Mouse (Mus musculus): ENCODE results near the gene Dnajc5g. TPM values are rescaled to one million over a fixed set of nuclear protein-coding genes. Genes with fewer than 3 reads are reported as not detected.

Gene Dnajc5g
- not detected in 2 replicates for polyA plus RNA-seq (2015; fragmentation: Nextera tagmentation; extraction: Ambion mirVana)

GRCm38 (mm10) chr5:31105814-31106335 lies at the start of gene Dnajc5g:
Gene Dnajc5g, plus strand, starts transcription at chr5:31106285.
- Histone ChIP-seq H3K4me3 (ENCODE audit: low read depth, low read length) (no peak within 1 kb of the TSS), H3K9ac (ENCODE audit: low read length) (no peak within 1 kb of the TSS), H3K27ac (replicated peaks) (no peak within 1 kb of the TSS), H3K4me2 (replicated peaks; ENCODE audit: low read depth) (no peak within 1 kb of the TSS), H3K27me3 (ENCODE audit: control insufficient read depth, insufficient read depth, low read length) (no peaks in the 10 kb centered on the region), H3K4me1 (replicated peaks; ENCODE audit: control insufficient read depth, insufficient read depth) (no peaks in the 10 kb centered on the region), H3K36me3 (ENCODE audit: control insufficient read depth, insufficient read depth, low read length) (no peaks in the 10 kb centered on the region), H3K9me3 (ENCODE audit: control insufficient read depth, low read length) (no peaks in the 10 kb centered on the region)
- ATAC-seq (ENCODE audit: low FRiP score, low TSS enrichment) (no peak), DNase-seq (ENCODE audit: low spot score) (no peak)
- TF ChIP-seq EP300 (optimal IDR thresholded peaks at IDR 0.05): no peak
- no peak for TF ChIP-seq CTCF (IDR thresholded peaks at IDR 0.05; ENCODE audit: low read depth)
- 83% methylated on average over 9 of the region's 9 CpGs for WGBS

DNA sequence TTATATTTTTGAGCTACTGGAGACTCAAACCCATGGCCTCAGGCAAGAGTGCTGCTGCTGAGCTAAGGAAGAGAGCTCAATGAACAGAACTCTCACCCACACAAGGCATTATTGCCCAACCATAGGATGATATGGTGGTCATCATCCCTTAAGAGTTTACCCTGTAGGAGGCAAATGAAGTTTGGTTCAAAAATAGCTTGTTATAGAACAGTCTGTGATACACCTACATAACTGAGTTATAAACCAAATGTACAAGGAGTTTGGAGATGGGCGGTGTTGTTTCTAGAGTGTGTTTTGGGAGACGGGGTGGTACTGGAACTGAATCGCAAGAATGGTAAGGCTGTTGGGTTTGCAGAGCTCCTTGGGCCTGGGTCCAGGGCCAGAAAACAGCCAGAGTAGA lies 36.3 kb upstream of the Dnajc5g start:
- ATAC-seq (ENCODE audit: low FRiP score, low TSS enrichment) (no peak), DNase-seq (ENCODE audit: low spot score) (no peak)
- Histone ChIP-seq H3K36me3 (ENCODE audit: control insufficient read depth, insufficient read depth, low read length) (peaks cover 60% of the 10 kb centered on the region), H3K27ac (replicated peaks) (no peak overlapping the region), H3K9ac (ENCODE audit: low read length) (no peak overlapping the region), H3K9me3 (ENCODE audit: control insufficient read depth, low read length) (no peaks in the 10 kb centered on the region), H3K4me2 (replicated peaks; ENCODE audit: low read depth) (no peak overlapping the region), H3K4me3 (ENCODE audit: low read depth, low read length) (no peak overlapping the region), H3K27me3 (ENCODE audit: control insufficient read depth, insufficient read depth, low read length) (no peaks in the 10 kb centered on the region), H3K4me1 (replicated peaks; ENCODE audit: control insufficient read depth, insufficient read depth) (no peaks in the 10 kb centered on the region)
- no peak for TF ChIP-seq EP300 (optimal IDR thresholded peaks at IDR 0.05)
- no peak for TF ChIP-seq CTCF (IDR thresholded peaks at IDR 0.05; ENCODE audit: low read depth)
- WGBS: 95% methylated on average over 3 of the region's 3 CpGs

DNA sequence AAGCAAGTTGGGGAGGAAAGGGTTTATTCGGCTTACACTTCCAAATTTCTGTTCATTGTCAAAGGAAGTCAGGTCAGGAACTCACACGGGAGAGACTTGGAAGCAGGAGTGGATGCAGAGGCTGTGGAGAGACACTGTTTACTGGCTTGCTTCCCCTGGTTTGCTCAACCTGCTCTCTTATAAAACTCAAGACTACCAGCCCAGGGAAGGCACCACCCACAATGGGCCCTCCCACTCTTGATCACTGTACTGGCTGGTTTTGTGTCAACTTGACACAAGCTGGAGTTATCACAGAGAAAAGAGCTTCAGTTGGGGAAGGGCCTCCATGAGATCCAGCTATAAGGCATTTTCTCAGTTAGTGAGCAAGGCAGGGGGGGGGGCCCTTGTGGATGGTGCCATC lies 35.0 kb upstream of the Dnajc5g start:
- DNase-seq (ENCODE audit: low spot score): no peak
- no peaks in the 10 kb centered on the region for H3K4me1 ChIP-seq (replicated peaks; ENCODE audit: control insufficient read depth, insufficient read depth)
- no peak overlapping the region for H3K27ac ChIP-seq (replicated peaks)
- no peak overlapping the region for H3K4me2 ChIP-seq (replicated peaks; ENCODE audit: low read depth)
- ATAC-seq (ENCODE audit: low FRiP score, low TSS enrichment): no peak
- H3K36me3 ChIP-seq (ENCODE audit: control insufficient read depth, insufficient read depth, low read length): peaks cover 67% of the 10 kb centered on the region
- no peak overlapping the region for H3K4me3 ChIP-seq (ENCODE audit: low read depth, low read length)
- no peak overlapping the region for H3K9ac ChIP-seq (ENCODE audit: low read length)
- 74% methylated on average over 2 of the region's 2 CpGs for WGBS
- no peak for TF ChIP-seq CTCF (IDR thresholded peaks at IDR 0.05; ENCODE audit: low read depth)
- TF ChIP-seq EP300 (optimal IDR thresholded peaks at IDR 0.05): no peak
- no peaks in the 10 kb centered on the region for H3K27me3 ChIP-seq (ENCODE audit: control insufficient read depth, insufficient read depth, low read length)
- no peaks in the 10 kb centered on the region for H3K9me3 ChIP-seq (ENCODE audit: control insufficient read depth, low read length)

- whole genome bisulfite sequencing: 93% methylated on average over 11 of the region's 11 CpGs
- H3K27me3 ChIP-seq (ENCODE audit: control insufficient read depth, insufficient read depth, low read length): no peaks in the 10 kb centered on the region
- TF ChIP-seq CTCF (IDR thresholded peaks at IDR 0.05; ENCODE audit: low read depth): no peak
- TF ChIP-seq EP300 (optimal IDR thresholded peaks at IDR 0.05): no peak
- no peaks in the 10 kb centered on the region for H3K4me1 ChIP-seq (replicated peaks; ENCODE audit: control insufficient read depth, insufficient read depth)
- no peak overlapping the region for H3K4me2 ChIP-seq (replicated peaks; ENCODE audit: low read depth)
- H3K4me3 ChIP-seq (ENCODE audit: low read depth, low read length): no peak overlapping the region
- no peaks in the 10 kb centered on the region for H3K9me3 ChIP-seq (ENCODE audit: control insufficient read depth, low read length)
- no peak for DNase-seq (ENCODE audit: low spot score)
- H3K36me3 ChIP-seq (ENCODE audit: control insufficient read depth, insufficient read depth, low read length): peaks cover 66% of the 10 kb centered on the region
- H3K9ac ChIP-seq (ENCODE audit: low read length): no peak overlapping the region
- H3K27ac ChIP-seq (replicated peaks): no peak overlapping the region
- no peak for ATAC-seq (ENCODE audit: low FRiP score, low TSS enrichment)
These were observed 34.3 kb upstream of the Dnajc5g start for GRCm38 (mm10) chr5:31071821-31072220.

- WGBS: 88% methylated on average over 12 of the region's 12 CpGs
- ATAC-seq (ENCODE audit: low FRiP score, low TSS enrichment) (no peak), DNase-seq (ENCODE audit: low spot score) (no peak)
- H3K4me3 ChIP-seq (ENCODE audit: low read depth, low read length): no peak overlapping the region
- H3K36me3 ChIP-seq (ENCODE audit: control insufficient read depth, insufficient read depth, low read length): peaks cover 62% of the 10 kb centered on the region
- no peaks in the 10 kb centered on the region for H3K4me1 ChIP-seq (replicated peaks; ENCODE audit: control insufficient read depth, insufficient read depth)
- no peaks in the 10 kb centered on the region for H3K9me3 ChIP-seq (ENCODE audit: control insufficient read depth, low read length)
- no peaks in the 10 kb centered on the region for H3K27me3 ChIP-seq (ENCODE audit: control insufficient read depth, insufficient read depth, low read length)
- TF ChIP-seq EP300 (optimal IDR thresholded peaks at IDR 0.05) (no peak), CTCF (IDR thresholded peaks at IDR 0.05; ENCODE audit: low read depth) (no peak)
- H3K27ac ChIP-seq (replicated peaks): no peak overlapping the region
- H3K9ac ChIP-seq (ENCODE audit: low read length): no peak overlapping the region
- H3K4me2 ChIP-seq (replicated peaks; ENCODE audit: low read depth): no peak overlapping the region
These were observed 32.9 kb upstream of the Dnajc5g start for GRCm38 (mm10) chr5:31073176-31073575.

GRCm38 (mm10) chr5:31076346-31076745 lies 29.7 kb upstream of the Dnajc5g start:
- DNase-seq (ENCODE audit: low spot score) (no peak), ATAC-seq (ENCODE audit: low FRiP score, low TSS enrichment) (0 out of 2 replicates have a peak, but pooled peaks have one; percentile 20)
- Histone ChIP-seq H3K9me3 (ENCODE audit: control insufficient read depth, low read length) (no peaks in the 10 kb centered on the region), H3K9ac (ENCODE audit: low read length) (no peak overlapping the region), H3K36me3 (ENCODE audit: control insufficient read depth, insufficient read depth, low read length) (peaks cover 43% of the 10 kb centered on the region), H3K4me3 (ENCODE audit: low read depth, low read length) (no peak overlapping the region), H3K27ac (replicated peaks) (no peak overlapping the region), H3K27me3 (ENCODE audit: control insufficient read depth, insufficient read depth, low read length) (no peaks in the 10 kb centered on the region), H3K4me2 (replicated peaks; ENCODE audit: low read depth) (no peak overlapping the region), H3K4me1 (replicated peaks; ENCODE audit: control insufficient read depth, insufficient read depth) (no peaks in the 10 kb centered on the region)
- TF ChIP-seq CTCF (IDR thresholded peaks at IDR 0.05; ENCODE audit: low read depth) (no peak), EP300 (optimal IDR thresholded peaks at IDR 0.05) (no peak)
- WGBS: 88% methylated on average over 13 of the region's 13 CpGs
